Mouse (Mus musculus) heart, postnatal 25 days (tissue): Measurements from ENCODE around the gene Taar2. TPM values are rescaled to one million over a fixed set of nuclear protein-coding genes. Genes with fewer than 3 reads are reported as not detected.

ENCODE experiments used
- DNase-seq: peaks from one replicate; pipeline ENCODE4 v3.0.0; 2022; ENCODE audit warnings: low spot score
- intact Hi-C: fragments of 180-260 bp; cut with DNase I; formaldehyde crosslinking; loops from one replicate; pipeline ENCODE4 v1.15.1; 2025
- total RNA-seq, 2 experiments: library from RNA; stranded (reverse); gene quantifications; 2 replicates each; pipeline ENCODE4 v1.2.3; 2021

Gene Taar2
- total RNA-seq: not detected

DNA sequence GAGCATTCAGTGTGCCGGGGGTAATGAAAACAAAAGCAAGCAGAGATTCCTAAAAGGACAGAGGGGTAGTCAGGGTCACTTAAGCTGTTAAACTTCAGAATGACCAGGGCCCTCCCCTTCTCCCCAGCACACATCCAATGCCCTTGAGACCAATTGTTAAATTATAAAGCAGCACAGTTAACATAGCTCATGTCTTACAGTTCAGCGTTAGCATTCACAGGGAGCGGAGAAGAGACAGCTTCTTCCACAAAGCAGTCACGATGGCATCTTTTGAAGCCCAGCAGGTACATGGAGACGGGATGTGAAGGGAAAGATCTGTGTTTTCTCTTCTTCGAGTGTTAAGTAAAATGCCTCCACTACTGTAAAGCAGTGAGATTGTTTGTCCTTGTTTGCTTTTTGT, at the start of gene Taar2:
Gene Taar2, plus strand, starts transcription at position 261 of the 400 bp plus-strand sequence.
- intact Hi-C loops: no loop called here
- no peak for DNase-seq

DNA sequence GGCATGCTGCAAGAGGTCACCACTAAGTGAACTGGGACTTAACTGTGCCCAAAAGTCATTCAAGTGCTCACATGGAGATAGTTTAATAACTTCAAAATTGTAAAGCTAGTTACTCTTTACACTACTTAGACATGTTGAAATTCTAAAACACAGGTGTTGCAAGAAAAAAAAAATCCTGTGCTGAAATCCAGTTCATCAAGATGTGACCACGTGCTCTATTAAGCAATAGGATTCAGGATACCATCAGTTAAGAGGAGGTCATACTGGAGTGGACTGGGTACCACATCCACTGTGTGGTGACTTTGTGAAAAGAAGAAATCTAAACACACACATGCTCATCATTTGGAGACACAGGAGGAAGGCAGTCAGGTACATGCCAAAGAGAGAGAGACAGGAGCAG, 45.4 kb upstream of the Taar2 start:
- DNase-seq: no peak
- intact Hi-C loops: no loop called here

- no peak for DNase-seq
These were observed 43.6 kb upstream of the Taar2 start, which contains the start of gene Vnn1 for GRCm38 (mm10) chr10:23894601-23895349. Vnn1 (plus strand) TSS chr10:23894688.

GRCm38 (mm10) chr10:23895376-23895775, 43.0 kb upstream of the Taar2 start:
- intact Hi-C loops: no loop called here
- DNase-seq: no peak

More at GRCm38 (mm10) chr10:23894601-23895349, 43.6 kb upstream of the Taar2 start, which contains the start of gene Vnn1:
- intact Hi-C loops: no loop called here

DNA sequence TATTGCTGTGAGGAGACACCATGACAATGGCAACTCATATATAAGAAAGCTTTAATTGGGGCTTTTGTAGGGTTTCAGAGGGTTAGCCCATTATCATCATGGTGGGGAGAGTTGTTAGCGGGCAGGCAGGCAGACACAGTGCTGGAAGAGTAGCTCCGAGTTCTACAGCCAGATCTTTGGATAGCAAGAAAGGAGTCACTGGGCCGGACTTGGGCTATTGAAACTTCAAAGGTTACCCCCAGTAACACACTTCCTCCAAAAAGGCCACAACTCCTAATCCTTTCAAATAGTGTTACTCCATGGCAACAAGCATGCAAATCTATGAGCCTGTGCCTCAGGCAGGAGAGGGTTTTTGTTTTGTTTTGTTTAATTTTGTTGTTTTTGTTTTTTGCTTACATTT, 37.3 kb upstream of the Taar2 start:
- no peak for DNase-seq
- intact Hi-C loops: no loop called here

GRCm38 (mm10) chr10:23905661-23906060, 32.7 kb upstream of the Taar2 start:
- DNase-seq: no peak
- intact Hi-C loops: no loop called here

DNA sequence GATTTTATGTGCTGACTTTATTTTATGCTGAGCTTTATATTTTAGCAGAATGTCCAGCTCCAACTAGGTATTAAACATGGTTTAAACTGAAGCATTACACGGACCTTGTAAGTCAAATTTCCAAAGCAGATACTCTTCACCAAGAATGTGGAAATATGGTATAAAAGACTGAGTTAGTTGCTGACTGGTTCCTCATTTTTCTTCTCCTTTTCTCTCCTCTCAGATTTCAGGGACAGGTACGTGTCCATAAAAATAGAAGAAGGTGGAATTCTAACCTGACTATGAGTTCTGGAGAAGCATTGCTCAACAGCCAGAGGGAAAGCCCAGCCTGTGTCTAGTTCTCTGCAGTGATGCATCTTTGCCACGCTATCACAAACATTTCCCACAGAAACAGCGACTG, 18.3 kb upstream of the Taar2 start, which contains the start of gene Taar1:
Gene Taar1, plus strand, starts transcription at position 301 of the 400 bp plus-strand sequence.
- DNase-seq: no peak
- intact Hi-C loops: no loop called here

DNA sequence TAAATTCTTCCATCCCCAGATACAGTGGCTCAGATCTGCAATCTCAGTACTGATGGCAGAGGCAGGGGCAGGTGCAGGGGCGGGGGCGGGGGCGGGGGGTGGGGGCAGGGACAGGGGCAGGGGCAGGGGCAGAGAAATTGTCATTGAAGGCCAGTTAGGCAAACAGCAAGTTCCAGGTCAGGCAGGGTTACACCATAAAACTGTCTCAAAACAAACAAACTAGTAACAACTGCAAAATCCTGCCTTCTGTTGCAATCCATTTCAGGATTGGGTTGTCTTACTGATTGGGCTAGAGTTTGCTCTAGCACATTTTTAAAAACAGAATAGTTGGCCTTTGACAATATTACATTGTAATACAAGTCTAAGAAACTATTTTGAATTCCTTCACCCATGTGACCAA, 15.9 kb upstream of the Taar2 start:
- intact Hi-C loops: no loop called here
- no peak for DNase-seq

GRCm38 (mm10) chr10:23923941-23924340, 14.4 kb upstream of the Taar2 start:
- intact Hi-C loops: no loop called here
- no peak for DNase-seq

- intact Hi-C loops: no loop called here
- no peak for DNase-seq
These were observed 759 bp upstream of the Taar2 start for GRCm38 (mm10) chr10:23937613-23938012.

DNA sequence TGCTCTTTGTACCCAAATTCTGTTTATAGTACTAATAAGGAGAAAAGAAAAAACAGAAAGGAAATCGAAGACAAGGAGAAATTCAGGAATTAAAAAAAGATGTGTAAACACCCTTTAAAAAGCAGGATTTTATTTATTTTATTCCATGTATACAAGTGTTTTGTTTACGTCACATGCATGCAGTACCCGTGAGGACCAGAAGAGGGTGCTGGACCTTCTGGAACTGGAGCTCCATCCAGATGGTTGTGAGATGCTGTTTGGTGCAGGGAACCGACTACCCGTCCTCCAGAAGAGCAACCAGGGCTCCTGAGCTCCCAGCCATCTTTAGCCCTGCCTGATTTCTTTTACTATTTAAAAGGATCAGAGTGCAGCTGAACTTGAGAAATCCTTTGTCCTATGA, 4.1 kb downstream of the Taar2 start:
- no peak for DNase-seq
- intact Hi-C loops: no loop called here

DNA sequence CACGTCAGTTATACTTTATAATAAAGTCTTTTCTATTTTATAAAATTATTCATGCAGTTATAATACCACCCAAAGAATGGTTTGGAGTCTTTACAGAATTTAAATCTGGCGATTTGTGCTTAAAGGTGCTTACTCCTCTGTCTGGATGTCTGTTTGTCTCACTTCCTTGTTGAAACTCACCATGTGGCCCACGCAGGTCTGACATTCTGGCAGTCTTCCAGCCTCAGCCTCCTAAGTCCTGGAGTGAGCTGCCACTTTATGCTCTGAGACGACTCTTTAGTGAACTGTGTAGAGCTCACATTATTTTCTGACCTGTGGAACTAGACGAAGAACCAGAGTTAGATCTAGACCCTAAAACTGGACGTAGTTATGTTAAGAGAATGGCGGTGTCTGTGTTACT, 9.7 kb downstream of the Taar2 start:
- no peak for DNase-seq
- intact Hi-C loops: no loop called here

DNA sequence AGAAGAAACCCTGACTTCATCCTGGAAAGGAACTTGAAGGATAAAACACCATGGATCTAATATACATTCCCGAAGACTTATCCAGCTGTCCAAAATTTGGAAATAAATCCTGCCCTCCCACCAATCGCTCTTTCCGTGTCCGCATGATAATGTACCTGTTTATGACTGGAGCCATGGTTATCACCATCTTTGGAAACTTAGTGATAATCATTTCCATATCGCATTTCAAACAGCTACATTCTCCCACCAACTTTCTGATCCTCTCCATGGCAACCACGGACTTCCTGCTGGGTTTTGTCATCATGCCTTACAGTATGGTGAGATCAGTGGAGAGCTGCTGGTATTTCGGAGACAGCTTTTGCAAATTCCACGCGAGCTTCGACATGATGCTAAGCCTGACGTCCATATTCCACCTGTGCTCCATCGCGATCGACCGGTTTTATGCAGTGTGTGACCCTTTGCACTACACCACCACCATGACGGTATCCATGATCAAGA, 11.2 kb downstream of the Taar2 start, which contains the start of gene Taar3:
Gene Taar3, plus strand, starts transcription at position 51 of the 498 bp plus-strand sequence.
- DNase-seq: no peak
- intact Hi-C loops: no loop called here

GRCm38 (mm10) chr10:23951714-23952113, 13.3 kb downstream of the Taar2 start:
- no peak for DNase-seq
- intact Hi-C loops: no loop called here

DNA sequence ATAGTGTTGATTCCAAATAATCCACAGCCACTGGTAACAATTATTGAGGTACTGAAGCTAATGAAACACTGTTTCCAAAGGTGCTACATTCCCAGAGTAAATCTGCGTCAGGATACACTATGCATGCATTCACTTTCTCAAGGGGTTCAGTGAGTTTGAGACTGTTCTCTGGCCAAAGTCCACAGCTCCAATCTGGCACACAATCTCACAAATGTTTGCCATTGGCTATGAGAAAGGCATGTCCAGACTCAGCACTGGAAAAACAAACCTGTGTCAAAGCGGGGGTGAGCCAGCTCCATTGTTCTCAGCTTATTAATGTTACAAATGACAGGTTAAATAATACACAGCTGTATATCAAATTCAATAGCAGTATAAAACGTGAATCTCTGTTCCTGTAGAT, 20.7 kb downstream of the Taar2 start:
- intact Hi-C loops: no loop called here
- no peak for DNase-seq

- DNase-seq: no peak
These were observed 22.1 kb downstream of the Taar2 start, which contains the start of gene Taar4 for GRCm38 (mm10) chr10:23960444-23960915. Taar4 (plus strand) TSS chr10:23960494.

DNA sequence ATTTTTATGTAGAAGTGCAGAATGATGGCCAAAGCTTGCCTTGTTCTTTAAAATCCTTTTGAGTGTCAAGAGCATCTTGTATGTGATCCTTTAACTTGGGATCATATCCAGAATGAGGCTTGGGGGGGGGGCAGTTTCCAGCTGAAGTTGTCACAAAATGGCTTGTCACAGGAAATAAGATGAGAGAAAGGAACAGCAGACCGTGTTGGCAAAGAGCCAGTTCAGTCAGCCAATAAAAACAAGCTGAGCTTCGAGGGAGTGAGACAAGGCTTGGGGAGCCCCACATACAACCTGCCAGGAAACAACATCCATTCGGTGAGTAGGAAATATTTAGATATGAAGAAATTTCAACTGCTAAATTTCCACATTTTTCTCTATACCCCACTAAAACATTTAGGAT, 25.1 kb downstream of the Taar2 start:
- no peak for DNase-seq
- intact Hi-C loops: no loop called here

More at GRCm38 (mm10) chr10:23960444-23960915, 22.1 kb downstream of the Taar2 start, which contains the start of gene Taar4:
- intact Hi-C loops: no loop called here

DNA sequence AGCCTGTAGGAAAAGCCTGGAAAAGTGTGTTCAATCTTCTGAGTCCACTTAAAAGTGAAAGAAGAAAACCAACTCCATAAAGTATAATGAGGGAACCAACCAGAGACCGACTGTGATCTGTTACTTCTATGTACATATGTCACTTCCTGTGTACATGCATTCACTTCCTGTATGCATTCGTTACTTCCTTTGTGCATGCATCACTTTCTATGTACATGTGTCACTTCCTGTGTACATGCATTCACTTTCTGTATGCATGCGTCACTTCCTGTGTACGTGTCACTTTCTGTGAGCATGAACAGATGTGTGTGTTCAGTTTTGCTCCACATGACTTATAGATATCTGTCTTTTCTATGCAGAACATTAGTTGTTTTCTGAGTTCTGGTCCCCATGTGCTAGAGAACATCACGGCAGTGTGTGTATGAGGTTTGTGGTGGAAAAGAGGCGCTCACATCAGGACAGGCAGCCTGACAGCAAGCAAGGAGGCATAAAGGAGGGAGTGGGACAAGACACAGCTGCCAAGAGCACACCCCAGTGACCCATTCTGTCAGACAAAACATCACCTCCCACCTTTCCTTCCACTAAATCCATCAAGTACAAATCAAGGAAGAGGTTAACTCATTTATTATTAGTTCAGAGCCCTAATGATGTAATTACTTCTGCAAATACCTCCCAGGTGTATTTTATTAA, 26.7 kb downstream of the Taar2 start:
- intact Hi-C loops: no loop called here
- no peak for DNase-seq

GRCm38 (mm10) chr10:23970656-23971165, 32.3 kb downstream of the Taar2 start, which contains the start of gene Taar5:
Taar5 (plus strand) TSS chr10:23970706.
- no peak for DNase-seq
- intact Hi-C loops: loop anchor here (10.0 kb wide), 1 partner anchor 156 kb away; no protein-coding TSS in a partner anchor

DNA sequence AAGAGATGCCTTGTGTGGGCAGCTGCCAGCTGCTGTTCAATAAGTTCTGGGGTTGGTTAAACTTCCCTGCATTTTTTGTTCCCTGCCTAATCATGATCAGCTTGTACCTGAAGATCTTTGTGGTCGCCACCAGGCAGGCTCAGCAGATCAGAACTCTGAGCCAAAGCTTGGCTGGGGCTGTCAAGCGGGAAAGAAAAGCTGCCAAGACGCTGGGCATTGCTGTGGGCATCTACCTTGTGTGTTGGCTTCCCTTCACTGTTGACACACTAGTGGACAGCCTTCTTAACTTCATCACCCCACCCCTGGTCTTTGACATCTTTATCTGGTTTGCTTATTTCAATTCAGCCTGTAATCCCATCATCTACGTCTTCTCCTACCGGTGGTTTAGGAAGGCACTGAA, 32.9 kb downstream of the Taar2 start:
- intact Hi-C loops: loop anchor here (10.0 kb wide), 1 partner anchor 156 kb away; no protein-coding TSS in a partner anchor

More for the DNA sequence above, 32.9 kb downstream of the Taar2 start:
- DNase-seq: no peak
